19 mouse cellular contexts compared by ENCODE assay signal in the genomic region with DNA sequence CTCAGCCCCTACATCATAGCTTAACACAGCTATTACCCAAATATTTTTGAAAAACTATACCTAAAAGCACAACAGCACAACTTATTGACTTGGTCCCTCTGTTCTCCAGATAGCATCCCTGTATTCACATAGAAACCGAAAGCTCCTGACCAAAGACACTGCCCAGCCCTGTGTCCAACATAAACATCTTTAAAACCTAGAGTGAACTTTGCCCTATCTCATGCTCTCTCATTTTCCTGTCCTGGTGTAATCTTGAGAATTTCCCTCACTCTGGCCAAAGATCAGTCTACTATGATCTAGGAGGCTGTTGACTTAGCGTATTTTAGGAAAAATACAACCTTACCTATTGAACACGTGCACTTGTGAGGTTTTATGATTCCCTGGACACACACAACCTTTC.
"Had no signal": no experiment of that assay in that cellular context is flagged by ENCODE, and none has a peak within 500 bp of the region (broad histone marks: within the 10 kb centered on the region; RNA-seq: fewer than 3 reads in every experiment).

No protein-coding gene starts in this region.

- H3K4me1 ChIP-seq: midbrain, embryonic 13.5 days; midbrain, embryonic 15.5 days; neural tube, embryonic 13.5 days; neural tube, embryonic 15.5 days had no signal

- H3K36me3 ChIP-seq: midbrain, embryonic 13.5 days; midbrain, embryonic 15.5 days had no signal

- H3K9ac ChIP-seq: lung, embryonic 14.5 days; midbrain, embryonic 13.5 days; midbrain, embryonic 15.5 days; neural tube, embryonic 13.5 days; neural tube, embryonic 15.5 days had no signal

- H3K27me3 ChIP-seq: megakaryocyte, embryonic 14.5 days; midbrain, embryonic 13.5 days; midbrain, embryonic 15.5 days; neural tube, embryonic 13.5 days; neural tube, embryonic 15.5 days had no signal

- H3K4me2 ChIP-seq: lung, embryonic 14.5 days; midbrain, embryonic 11.5 days; midbrain, embryonic 13.5 days; midbrain, embryonic 15.5 days; neural tube, embryonic 13.5 days; neural tube, embryonic 15.5 days had no signal

- H3K4me3 ChIP-seq: megakaryocyte, embryonic 14.5 days; midbrain, embryonic 13.5 days; midbrain, embryonic 15.5 days; neural tube, embryonic 13.5 days; neural tube, embryonic 15.5 days had no signal

- H3K9me3 ChIP-seq: megakaryocyte, embryonic 14.5 days; midbrain, embryonic 13.5 days; midbrain, embryonic 15.5 days; neural tube, embryonic 13.5 days; neural tube, embryonic 15.5 days had no signal

- ATAC-seq: midbrain, embryonic 13.5 days; midbrain, embryonic 15.5 days had no signal

- H3K27ac ChIP-seq: macrophage; midbrain, embryonic 13.5 days; midbrain, embryonic 15.5 days; neural tube, embryonic 13.5 days; neural tube, embryonic 15.5 days had no signal

- DNase-seq: lung, adult 18-20 months; lung, embryonic 14.5 days; lung, postnatal 14 days; lung, postnatal 36 days; retina, postnatal 1 day; right cerebral cortex, adult 18-20 months; right cerebral cortex, postnatal 25 days; right cerebral cortex, postnatal 4 days; spleen, adult 18-20 months; thymus, adult 18-20 months; thymus, postnatal 14 days; thymus, postnatal 36 days had no signal
